Mouse (Mus musculus) heart, embryonic 11.5 days (tissue): ENCODE data around the gene Cmss1. TPM values are rescaled to one million over a fixed set of nuclear protein-coding genes. Genes with fewer than 3 reads are reported as not detected.
"Not testable (repeated sequence)": the region's sequence is repeated elsewhere in the genome, so short reads cannot be mapped to it uniquely, and the experiment has no call there.

Experiments
- ATAC-seq: fragments of 200-750 bp; cut with Nextera tagmentation; replicated peaks from 2 replicates; pipeline ENCODE4 v1.8.0; 2017; ENCODE audit warnings: moderate library complexity; ENCODE audit not compliant: insufficient number of reproducible peaks, low FRiP score, low TSS enrichment
- H3K27ac ChIP-seq: fragments of 300-500 bp; sonication (generic); 2 replicates; pipeline ENCODE4 v1.5.1; 2014; ENCODE audit warnings: mild to moderate bottlenecking, low read depth, low read length
- H3K27me3 ChIP-seq: fragments of 300-500 bp; sonication (generic); 2 replicates; pipeline ENCODE4 v1.6.1; 2014; ENCODE audit warnings: mild to moderate bottlenecking, low read length, mixed read lengths; ENCODE audit not compliant: control insufficient read depth, insufficient read depth
- H3K36me3 ChIP-seq: fragments of 300-500 bp; sonication (generic); 2 replicates; pipeline ENCODE4 v1.6.1; 2014; ENCODE audit warnings: mild to moderate bottlenecking, low read length, moderate library complexity, mixed read lengths; ENCODE audit not compliant: control insufficient read depth, insufficient read depth
- H3K4me1 ChIP-seq: fragments of 300-500 bp; sonication (generic); 2 replicates; pipeline ENCODE4 v1.6.1; 2014; ENCODE audit warnings: low read length; ENCODE audit not compliant: control insufficient read depth, insufficient read depth
- H3K4me2 ChIP-seq: fragments of 300-500 bp; sonication (generic); 2 replicates; pipeline ENCODE4 v1.6.1; 2014; ENCODE audit warnings: mild to moderate bottlenecking, moderate library complexity
- H3K4me3 ChIP-seq: fragments of 300-500 bp; sonication (generic); 2 replicates; pipeline ENCODE4 v1.5.1; 2014; ENCODE audit warnings: low read depth, low read length
- H3K9ac ChIP-seq: fragments of 300-500 bp; sonication (generic); 2 replicates; pipeline ENCODE4 v1.6.1; 2014; ENCODE audit warnings: mild to moderate bottlenecking, low read depth, low read length, moderate library complexity
- H3K9me3 ChIP-seq: fragments of 300-500 bp; sonication (generic); replicated peaks from 2 replicates; pipeline ENCODE4 v1.6.1; 2016; ENCODE audit warnings: low read length; ENCODE audit not compliant: control insufficient read depth
- WGBS: fragments of 180-500 bp; shearing (Covaris S2); extraction: QIAGEN DNeasy Blood & Tissue Kit; methylation state at CpG from one replicate; pipeline ENCODE4 v1.1.7; 2014; ENCODE audit not compliant: insufficient replicate concordance; 5-methylcytosine and 5-hydroxymethylcytosine counted together
- polyA plus RNA-seq: library from polyadenylated mRNA; unstranded; fragments of >200 nt; fragmentation: Nextera tagmentation; extraction: Ambion mirVana; gene quantifications from 2 replicates; pipeline ENCODE4 v1.2.1, GENCODE M21; 2014

The Cmss1 gene
- polyA plus RNA-seq, 1 experiment from 2014 or later, result 36.6 TPM

DNA sequence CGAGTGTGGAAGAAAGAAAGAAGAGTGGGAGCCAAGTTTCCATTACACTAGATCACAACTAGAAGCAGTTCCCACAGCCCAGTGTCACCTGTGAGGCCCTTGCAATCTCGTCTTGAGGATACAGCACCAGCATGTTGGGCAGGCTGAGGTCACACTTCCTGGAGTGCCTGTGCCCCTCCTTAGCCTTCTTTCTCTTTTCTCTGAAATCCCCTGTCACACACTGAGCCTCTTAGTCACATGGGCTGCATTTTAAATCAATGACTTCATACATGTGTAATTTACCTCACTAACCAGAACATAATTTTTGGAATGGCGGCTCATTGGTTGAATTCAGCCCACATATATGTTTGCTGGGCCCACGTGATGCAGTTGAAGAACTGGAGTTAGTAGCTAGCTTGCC, 203.8 kb downstream of the Cmss1 start:
- Histone ChIP-seq H3K9me3 (no peaks in the 10 kb centered on the region), H3K4me3 (no peak overlapping the region), H3K27me3 (no peaks in the 10 kb centered on the region), H3K4me1 (no peaks in the 10 kb centered on the region), H3K36me3 (no peaks in the 10 kb centered on the region), H3K9ac (no peak overlapping the region), H3K4me2 (no peak overlapping the region), H3K27ac (no peak overlapping the region)
- ATAC-seq, result no peak
- WGBS, result 75% methylated on average over 4 of the region's 4 CpGs

GRCm38 (mm10) chr16:57401702-57402101, 205.0 kb downstream of the Cmss1 start:
- Histone ChIP-seq H3K36me3 (no peaks in the 10 kb centered on the region), H3K4me2 (no peak overlapping the region), H3K9ac (no peak overlapping the region), H3K27ac (peak overlapping the region; percentile 51), H3K9me3 (no peaks in the 10 kb centered on the region), H3K4me3 (no peak overlapping the region), H3K27me3 (no peaks in the 10 kb centered on the region), H3K4me1 (no peaks in the 10 kb centered on the region)
- WGBS, result 42% methylated on average over 6 of the region's 6 CpGs
- ATAC-seq, result no peak

GRCm38 (mm10) chr16:57399566-57399965, 207.1 kb downstream of the Cmss1 start:
- H3K4me1 ChIP-seq, result no peaks in the 10 kb centered on the region
- no peaks in the 10 kb centered on the region for H3K27me3 ChIP-seq
- 74% methylated on average over 10 of the region's 10 CpGs for WGBS

GRCm38 (mm10) chr16:57398387-57399214, 208.1 kb downstream of the Cmss1 start:
- ATAC-seq, result no peak
- H3K4me3 ChIP-seq, result no peak overlapping the region
- H3K4me1 ChIP-seq, result no peaks in the 10 kb centered on the region
- no peak overlapping the region for H3K4me2 ChIP-seq
- no peak overlapping the region for H3K27ac ChIP-seq
- no peak overlapping the region for H3K9ac ChIP-seq
- no peaks in the 10 kb centered on the region for H3K27me3 ChIP-seq
- H3K36me3 ChIP-seq, result no peaks in the 10 kb centered on the region
- WGBS, result 51% methylated on average over 18 of the region's 18 CpGs
- H3K9me3 ChIP-seq, result no peaks in the 10 kb centered on the region

More at GRCm38 (mm10) chr16:57399566-57399965, 207.1 kb downstream of the Cmss1 start:
- H3K9ac ChIP-seq, result no peak overlapping the region
- ATAC-seq, result no peak
- H3K4me3 ChIP-seq, result no peak overlapping the region
- no peaks in the 10 kb centered on the region for H3K36me3 ChIP-seq
- no peak overlapping the region for H3K27ac ChIP-seq
- no peak overlapping the region for H3K4me2 ChIP-seq
- no peaks in the 10 kb centered on the region for H3K9me3 ChIP-seq

GRCm38 (mm10) chr16:57397845-57398244, 208.8 kb downstream of the Cmss1 start:
- 82% methylated on average over 6 of the region's 6 CpGs for WGBS
- Histone ChIP-seq H3K4me1 (no peaks in the 10 kb centered on the region), H3K4me3 (no peak overlapping the region), H3K27me3 (no peaks in the 10 kb centered on the region), H3K27ac (no peak overlapping the region), H3K36me3 (no peaks in the 10 kb centered on the region), H3K4me2 (no peak overlapping the region), H3K9me3 (no peaks in the 10 kb centered on the region), H3K9ac (no peak overlapping the region)
- no peak for ATAC-seq

- H3K27ac ChIP-seq, result no peak overlapping the region
- ATAC-seq, result no peak
- no peaks in the 10 kb centered on the region for H3K36me3 ChIP-seq
- H3K4me2 ChIP-seq, result no peak overlapping the region
- no peaks in the 10 kb centered on the region for H3K27me3 ChIP-seq
- H3K9me3 ChIP-seq, result no peaks in the 10 kb centered on the region
- H3K4me3 ChIP-seq, result no peak overlapping the region
- H3K9ac ChIP-seq, result no peak overlapping the region
- H3K4me1 ChIP-seq, result no peaks in the 10 kb centered on the region
- WGBS, result 67% methylated on average over 6 of the region's 6 CpGs
Measured at GRCm38 (mm10) chr16:57396249-57396648, 210.4 kb downstream of the Cmss1 start.

- no peaks in the 10 kb centered on the region for H3K9me3 ChIP-seq
- 0 out of 2 replicates have a peak, but pooled peaks cover 2% of the 10 kb centered on the region for H3K4me1 ChIP-seq
- 55% methylated on average over 11 of the region's 11 CpGs for WGBS
- H3K4me2 ChIP-seq, result peak overlapping the region; percentile 29
- no peaks in the 10 kb centered on the region for H3K36me3 ChIP-seq
- H3K4me3 ChIP-seq, result no peak overlapping the region
- H3K27me3 ChIP-seq, result no peaks in the 10 kb centered on the region
- H3K9ac ChIP-seq, result no peak overlapping the region
- no peak for ATAC-seq
- peak overlapping the region; percentile 57 for H3K27ac ChIP-seq
Measured at GRCm38 (mm10) chr16:57393161-57393560, 213.5 kb downstream of the Cmss1 start.

DNA sequence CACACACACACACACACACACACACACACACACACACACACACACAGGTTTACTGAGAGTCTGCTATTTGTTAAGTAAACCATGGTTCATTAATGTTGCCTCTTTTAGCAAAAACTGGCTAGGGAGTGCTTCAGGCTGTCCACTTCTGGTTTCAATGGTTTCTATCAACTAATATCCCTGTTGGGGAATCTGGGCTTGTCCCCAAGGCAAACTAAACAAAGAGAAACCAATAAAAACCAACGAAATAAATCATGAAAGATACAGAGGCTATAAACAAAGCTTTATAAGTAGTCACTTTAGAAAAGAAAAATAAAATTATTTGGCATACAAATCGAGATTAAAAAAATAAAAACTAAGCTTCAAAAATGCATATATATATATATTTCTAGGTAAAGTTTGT, 214.2 kb downstream of the Cmss1 start:
- no peaks in the 10 kb centered on the region for H3K27me3 ChIP-seq
- 0 out of 2 replicates have a peak, but pooled peaks cover 2% of the 10 kb centered on the region for H3K4me1 ChIP-seq
- no peaks in the 10 kb centered on the region for H3K9me3 ChIP-seq
- WGBS, result 62% methylated on average over 2 of the region's 2 CpGs
- no peak overlapping the region for H3K4me2 ChIP-seq
- no peaks in the 10 kb centered on the region for H3K36me3 ChIP-seq
- no peak overlapping the region for H3K4me3 ChIP-seq
- no peak overlapping the region for H3K27ac ChIP-seq
- H3K9ac ChIP-seq, result no peak overlapping the region
- ATAC-seq, result no peak

GRCm38 (mm10) chr16:57391171-57391570, 215.5 kb downstream of the Cmss1 start:
- H3K27ac ChIP-seq, H3K9ac ChIP-seq, H3K4me1 ChIP-seq: not testable (repeated sequence)

More at GRCm38 (mm10) chr16:57391171-57391570, 215.5 kb downstream of the Cmss1 start:
- H3K36me3 ChIP-seq, ATAC-seq, H3K4me2 ChIP-seq, H3K4me3 ChIP-seq, H3K9me3 ChIP-seq, H3K27me3 ChIP-seq: not testable (repeated sequence)
- 24% methylated on average over 25 of the region's 39 CpGs for WGBS
